Mouse (Mus musculus) CH12.LX (cell line): ENCODE data around the gene Nol4l.

Experiments
- BHLHE40 ChIP-seq: IDR thresholded peaks from 2 replicates; pipeline ENCODE4 v1.6.1; 2011; ENCODE audit warnings: mild to moderate bottlenecking, low read depth, low read length, improper control_type of control experiment
- CHD2 ChIP-seq: IDR thresholded peaks from 2 replicates; pipeline ENCODE4 v1.6.1; 2011; ENCODE audit warnings: low read length, improper control_type of control experiment
- CTCF ChIP-seq, 2 experiments: IDR thresholded peaks in 1 of 2; conservative IDR thresholded peaks in 1 of 2; 2 replicates each; pipeline ENCODE4 v1.5.1; 2011 to 2012; ENCODE audit warnings: low read depth in 2 of 2, low read length in 2 of 2, improper control_type of control experiment in 1 of 2, inconsistent platforms in 1 of 2, mild to moderate bottlenecking in 1 of 2, moderate library complexity in 1 of 2
- EP300 ChIP-seq: IDR thresholded peaks from 2 replicates; pipeline ENCODE4 v1.6.1; 2011; ENCODE audit warnings: low read length, improper control_type of control experiment
- GABPA ChIP-seq: IDR thresholded peaks from 2 replicates; pipeline ENCODE4 v1.6.1; 2012; ENCODE audit warnings: low read depth, low read length, improper control_type of control experiment, inconsistent platforms; ENCODE audit not compliant: insufficient replicate concordance
- MXI1 ChIP-seq: IDR thresholded peaks from 2 replicates; pipeline ENCODE4 v1.6.1; 2011; ENCODE audit warnings: mild to moderate bottlenecking, low read depth, low read length, improper control_type of control experiment
- POLR2A ChIP-seq: IDR thresholded peaks from 2 replicates; pipeline ENCODE4 v1.6.1; 2011; ENCODE audit warnings: low read depth, mild to moderate bottlenecking, improper control_type of control experiment, low read length
- SIN3A ChIP-seq: IDR thresholded peaks from 2 replicates; pipeline ENCODE4 v1.6.1; 2012; ENCODE audit warnings: low read length, improper control_type of control experiment, inconsistent platforms
- UBTF ChIP-seq: IDR thresholded peaks from 2 replicates; pipeline ENCODE4 v1.6.1; 2012; ENCODE audit warnings: low read depth, mild to moderate bottlenecking, inconsistent platforms, low read length, improper control_type of control experiment, moderate library complexity

DNA sequence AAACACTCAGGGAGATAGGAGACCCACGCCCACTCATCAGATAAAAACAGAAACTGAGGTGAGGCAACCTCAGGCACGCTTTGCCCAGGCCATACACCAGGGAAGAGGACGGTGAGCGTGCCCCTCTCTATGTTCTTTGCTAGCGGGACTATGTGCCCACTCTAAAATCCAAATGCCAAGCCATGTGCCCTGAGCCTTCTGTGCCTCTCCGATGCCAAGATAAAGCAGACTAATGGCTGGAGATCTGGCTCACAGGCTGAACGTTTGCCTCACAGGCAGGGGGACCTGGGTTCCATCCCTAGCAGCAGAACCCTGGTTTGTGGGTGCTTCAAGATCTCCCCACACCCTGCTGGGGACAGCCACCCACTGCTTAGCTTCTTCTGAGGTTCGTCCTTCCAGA lies 19.6 kb downstream of the Nol4l start:
- TF ChIP-seq BHLHE40 (no peak), POLR2A (no peak), CHD2 (no peak), MXI1 (no peak), CTCF (conservative IDR thresholded peaks at IDR 0.05 in 1 of 2, IDR thresholded peaks at IDR 0.05 in 1 of 2; ENCODE audit: low read depth in 2 of 2, low read length in 2 of 2) (no peak), GABPA (no peak), SIN3A (no peak), EP300 (no peak), UBTF (no peak)
